8 mouse cellular contexts compared by ENCODE assay signal in genomic region chr9:44879694-44880271, GRCm38 (mm10). TPM values are rescaled to one million over a fixed set of nuclear protein-coding genes. Genes with fewer than 3 reads are reported as not detected.
DNase-seq lines count a peak whose midpoint lies in the region; ATAC-seq and TF ChIP-seq lines count a peak whose summit lies in the region.

No protein-coding gene starts in this region.

- no peaks in the 10 kb centered on the region for H3K9me3 ChIP-seq in CH12.LX (replicated peaks; ENCODE audit: low read length)
- no peaks in the 10 kb centered on the region for H3K9me3 ChIP-seq in embryonic facial prominence, embryonic 10.5 days
- no peaks in the 10 kb centered on the region for H3K9me3 ChIP-seq in hindbrain, embryonic 13.5 days
- H3K9me3 ChIP-seq in stomach, embryonic 16.5 days (replicated peaks; ENCODE audit: control insufficient read depth, low read length): no peaks in the 10 kb centered on the region

- peak overlapping the region; percentile 92 to 95 (median 94) for H3K4me3 ChIP-seq in CH12.LX (replicated peaks in 1 of 3; ENCODE audit: low read depth in 2 of 3, low read length in 2 of 3, poor library complexity in 1 of 3)
- peak overlapping the region; percentile 82 for H3K4me3 ChIP-seq in embryonic facial prominence, embryonic 10.5 days
- H3K4me3 ChIP-seq in hindbrain, embryonic 13.5 days: peak overlapping the region; percentile 97
- H3K4me3 ChIP-seq in stomach, embryonic 16.5 days (replicated peaks; ENCODE audit: low read length): peak overlapping the region; percentile 94

- WGBS in embryonic facial prominence, embryonic 10.5 days: 2% methylated on average over 13 of the region's 13 CpGs
- WGBS in hindbrain, embryonic 13.5 days: under 1% methylated on average over 13 of the region's 13 CpGs
- WGBS in stomach, embryonic 16.5 days: 2% methylated on average over 13 of the region's 13 CpGs

- no peak for TF ChIP-seq EP300 in CH12.LX (IDR thresholded peaks at IDR 0.05; ENCODE audit: low read length)

- peaks cover 11 to 49% of the 10 kb centered on the region in 2 experiments for H3K4me1 ChIP-seq in CH12.LX (ENCODE audit: control insufficient read depth in 1 of 2, insufficient read depth in 2 of 2)
- H3K4me1 ChIP-seq in embryonic facial prominence, embryonic 10.5 days: peaks cover 59% of the 10 kb centered on the region
- peaks cover 59% of the 10 kb centered on the region for H3K4me1 ChIP-seq in hindbrain, embryonic 13.5 days (replicated peaks)
- H3K4me1 ChIP-seq in stomach, embryonic 16.5 days (ENCODE audit: control insufficient read depth, insufficient read depth, low read length): peaks cover 39% of the 10 kb centered on the region

- TF ChIP-seq POLR2A in CH12.LX (IDR thresholded peaks at IDR 0.05; ENCODE audit: low read depth, low read length): no peak; the same call in 1 of the 2 replicates

- ATAC-seq in hindbrain, embryonic 13.5 days (ENCODE audit: low FRiP score): no peak
- ATAC-seq in stomach, embryonic 16.5 days (ENCODE audit: insufficient read depth, low FRiP score): no peak

- peak overlapping the region; percentile 87 for H3K9ac ChIP-seq in CH12.LX (ENCODE audit: insufficient read depth, low read depth)
- H3K9ac ChIP-seq in hindbrain, embryonic 13.5 days: peak overlapping the region; percentile 99
- H3K9ac ChIP-seq in stomach, embryonic 16.5 days (ENCODE audit: low read length): peak overlapping the region; percentile 96

- in situ Hi-C loops in CH12.LX (cut with MboI; ENCODE audit: low pct_ligation_motif_present, low pct_unique_long_range_greater_than_20kb, low sequenced_read_pairs): no loop called here

- TF ChIP-seq CTCF in CH12.LX (conservative IDR thresholded peaks at IDR 0.05 in 1 of 2, IDR thresholded peaks at IDR 0.05 in 1 of 2; ENCODE audit: low read depth in 2 of 2, low read length in 2 of 2): no peak

- peak; percentile 18 for DNase-seq in gastrocnemius, postnatal 10 days
- no peak for DNase-seq in gastrocnemius, adult 8-10 months (ENCODE audit: low spot score in 2 of 2)
- no peak for DNase-seq in CH12.LX (ENCODE audit: extremely low read depth)
- peak; percentile 23 for DNase-seq in embryonic facial prominence, embryonic 10.5 days (ENCODE audit: low spot score)
- peak; percentile 45 for DNase-seq in lung, postnatal 10 days
- no peak for DNase-seq in ovary, postnatal 36 days (ENCODE audit: low spot score)

- H3K4me2 ChIP-seq in CH12.LX (ENCODE audit: insufficient read depth, low read depth, poor library complexity, severe bottlenecking): peak overlapping the region; percentile 97
- peak overlapping the region; percentile 98 for H3K4me2 ChIP-seq in hindbrain, embryonic 13.5 days
- peak overlapping the region; percentile 89 for H3K4me2 ChIP-seq in stomach, embryonic 16.5 days (ENCODE audit: low read depth, low read length)

- peak overlapping the region; percentile 86 for H3K27ac ChIP-seq in CH12.LX (ENCODE audit: insufficient read depth, low read depth)
- H3K27ac ChIP-seq in embryonic facial prominence, embryonic 10.5 days (replicated peaks): peak overlapping the region; percentile 97
- peak overlapping the region; percentile 100 for H3K27ac ChIP-seq in hindbrain, embryonic 13.5 days
- peak overlapping the region; percentile 58 for H3K27ac ChIP-seq in stomach, embryonic 16.5 days (ENCODE audit: low read length)

- no peaks in the 10 kb centered on the region for H3K27me3 ChIP-seq in CH12.LX (replicated peaks)
- no peaks in the 10 kb centered on the region for H3K27me3 ChIP-seq in embryonic facial prominence, embryonic 10.5 days (replicated peaks; ENCODE audit: low read depth, poor library complexity, severe bottlenecking)
- no peaks in the 10 kb centered on the region for H3K27me3 ChIP-seq in hindbrain, embryonic 13.5 days
- no peaks in the 10 kb centered on the region for H3K27me3 ChIP-seq in stomach, embryonic 16.5 days (ENCODE audit: control insufficient read depth, insufficient read depth, low read length)

- dilution Hi-C loops in CH12.LX (cut with MboI; ENCODE audit: extremely low pct_ligation_motif_present, extremely low pct_unique_long_range_greater_than_20kb, low sequenced_read_pairs): no loop called here

- peaks cover 0 to 26% of the 10 kb centered on the region in 2 experiments for H3K36me3 ChIP-seq in CH12.LX (replicated peaks in 1 of 2; ENCODE audit: control insufficient read depth in 1 of 2, insufficient read depth in 1 of 2, low read length in 1 of 2)
- peaks cover 22% of the 10 kb centered on the region for H3K36me3 ChIP-seq in embryonic facial prominence, embryonic 10.5 days (replicated peaks)
- H3K36me3 ChIP-seq in hindbrain, embryonic 13.5 days: 0 out of 2 replicates have a peak, but pooled peaks cover 4% of the 10 kb centered on the region
- no peaks in the 10 kb centered on the region for H3K36me3 ChIP-seq in stomach, embryonic 16.5 days (ENCODE audit: control insufficient read depth, insufficient read depth, low read length)

- no peak for TF ChIP-seq RAD21 in CH12.LX (IDR thresholded peaks at IDR 0.05; ENCODE audit: low read depth, low read length)

- peaks cover 60% of the 10 kb centered on the region for H3K79me2 ChIP-seq in CH12.LX (replicated peaks; ENCODE audit: control insufficient read depth, extremely low read depth, insufficient read depth, poor library complexity, severe bottlenecking)

TF ChIP-seq in CH12.LX, 34 proteins besides CTCF, POLR2A, EP300 and RAD21 (continues in another document):
- TF ChIP-seq E2F4 (IDR thresholded peaks at IDR 0.05; ENCODE audit: insufficient replicate concordance, low read depth, low read length): no peak
- TF ChIP-seq MYC (IDR thresholded peaks at IDR 0.05; ENCODE audit: low read depth, low read length): no peak
- no peak for TF ChIP-seq PAX5 (IDR thresholded peaks at IDR 0.05; ENCODE audit: low read length)
- no peak for TF ChIP-seq SMC3 (IDR thresholded peaks at IDR 0.05; ENCODE audit: low read depth, low read length)
- TF ChIP-seq ETS1 (conservative IDR thresholded peaks at IDR 0.05; ENCODE audit: low read depth, low read length): 0 out of 2 replicates have a peak, but pooled peaks have one; percentile 15
- no peak for TF ChIP-seq USF2 (conservative IDR thresholded peaks at IDR 0.05; ENCODE audit: low read depth, low read length)
- TF ChIP-seq UBTF (IDR thresholded peaks at IDR 0.05; ENCODE audit: low read depth, low read length): no peak
- TF ChIP-seq ELF1 (IDR thresholded peaks at IDR 0.05; ENCODE audit: low read depth, low read length): no peak
- no peak for TF ChIP-seq JUND (conservative IDR thresholded peaks at IDR 0.05; ENCODE audit: low read depth, low read length)
- TF ChIP-seq USF1 (IDR thresholded peaks at IDR 0.05; ENCODE audit: low read depth, low read length): no peak
- TF ChIP-seq ZC3H11A (IDR thresholded peaks at IDR 0.05; ENCODE audit: low read depth, low read length): no peak
- TF ChIP-seq MAFK (IDR thresholded peaks at IDR 0.05; ENCODE audit: insufficient replicate concordance, low read length): no peak
- no peak for TF ChIP-seq MEF2A (IDR thresholded peaks at IDR 0.05; ENCODE audit: borderline replicate concordance, low read depth, low read length)
- TF ChIP-seq MAZ (IDR thresholded peaks at IDR 0.05; ENCODE audit: low read depth, low read length): 0 out of 2 replicates have a peak, but pooled peaks have one; percentile 52
- TF ChIP-seq MXI1 (IDR thresholded peaks at IDR 0.05; ENCODE audit: low read depth, low read length): peak; percentile 37
- TF ChIP-seq RCOR1 (conservative IDR thresholded peaks at IDR 0.05; ENCODE audit: low read depth, low read length): no peak
- TF ChIP-seq MAX (IDR thresholded peaks at IDR 0.05; ENCODE audit: low read length): no peak
- no peak for TF ChIP-seq ZNF384 (IDR thresholded peaks at IDR 0.05; ENCODE audit: low read depth, low read length)
- peak; percentile 69 for TF ChIP-seq SIN3A (IDR thresholded peaks at IDR 0.05; ENCODE audit: low read length)
- TF ChIP-seq GABPA (IDR thresholded peaks at IDR 0.05; ENCODE audit: insufficient replicate concordance, low read depth, low read length): no peak
- TF ChIP-seq NRF1 (IDR thresholded peaks at IDR 0.05; ENCODE audit: low read depth, low read length): no peak
- TF ChIP-seq ZMIZ1 (IDR thresholded peaks at IDR 0.05; ENCODE audit: low read depth, low read length): no peak
- peak; percentile 85 for TF ChIP-seq CHD1 (IDR thresholded peaks at IDR 0.05; ENCODE audit: low read depth, low read length)
- TF ChIP-seq CHD2 (IDR thresholded peaks at IDR 0.05; ENCODE audit: low read length): no peak
- TF ChIP-seq TCF12 (IDR thresholded peaks at IDR 0.05; ENCODE audit: low read depth, low read length): no peak
- TF ChIP-seq IRF4 (IDR thresholded peaks at IDR 0.05; ENCODE audit: low read depth, low read length): 0 out of 2 replicates have a peak, but pooled peaks have one; percentile 16
- TF ChIP-seq POLR2AphosphoS2 (IDR thresholded peaks at IDR 0.05; ENCODE audit: low read depth, low read length): no peak
- no peak for TF ChIP-seq JUN (IDR thresholded peaks at IDR 0.05; ENCODE audit: insufficient read depth, low read depth, low read length)
- TF ChIP-seq KAT2A (IDR thresholded peaks at IDR 0.05; ENCODE audit: insufficient replicate concordance, low read length): no peak
- no peak for TF ChIP-seq TBP (conservative IDR thresholded peaks at IDR 0.05; ENCODE audit: low read depth, low read length)

RNA-seq across cellular contexts. Expression of gene Kmt2a, which starts 1.3 kb away (rescaled TPM):
- 10 to 100 TPM; 15.1 to 21.3 TPM for total RNA-seq in gastrocnemius, postnatal 10 days (2021)
- 10 to 100 TPM; 14.0 to 22.4 (median 18.0) TPM for total RNA-seq in gastrocnemius, adult 8-10 months (2022)
- total RNA-seq in CH12.LX (2012; rRNA removed) (7.2 and 7.3 TPM in 2 replicates), CH12.LX (2014; rRNA removed) (2.2 and 2.5 TPM in 2 replicates)
- 13.4 and 21.3 TPM in 2 replicates for polyA plus RNA-seq in CH12.LX (2012; ENCODE audit: insufficient read length, low read depth)
- 14.1 and 14.9 TPM in 2 replicates for polyA plus RNA-seq in embryonic facial prominence, embryonic 10.5 days (2016; fragmentation: Nextera tagmentation; extraction: Ambion mirVana)
- polyA plus RNA-seq in hindbrain, embryonic 13.5 days (2015; fragmentation: Nextera tagmentation; extraction: Ambion mirVana): 15.8 and 20.6 TPM in 2 replicates
- polyA plus RNA-seq in stomach, embryonic 16.5 days (2015; fragmentation: Nextera tagmentation; extraction: Ambion mirVana): 7.1 and 8.8 TPM in 2 replicates

RNA-seq across cellular contexts. Expression of gene Atp5l, which starts 40.8 kb away (rescaled TPM):
- 100 to 1,000 TPM; 647 to 794 TPM for total RNA-seq in gastrocnemius, postnatal 10 days (2021)
- 100 to 1,000 TPM; 642 to 789 (median 713) TPM for total RNA-seq in gastrocnemius, adult 8-10 months (2022)
- total RNA-seq in CH12.LX (2012; rRNA removed): 490 and 550 TPM in 2 replicates
- 689 and 720 TPM in 2 replicates for total RNA-seq in CH12.LX (2014; rRNA removed)
- 277 and 311 TPM in 2 replicates for polyA plus RNA-seq in CH12.LX (2012; ENCODE audit: insufficient read length, low read depth)
- polyA plus RNA-seq in embryonic facial prominence, embryonic 10.5 days (2016; fragmentation: Nextera tagmentation; extraction: Ambion mirVana): 499 and 516 TPM in 2 replicates
- 795 and 863 TPM in 2 replicates for polyA plus RNA-seq in hindbrain, embryonic 13.5 days (2015; fragmentation: Nextera tagmentation; extraction: Ambion mirVana)
- polyA plus RNA-seq in stomach, embryonic 16.5 days (2015; fragmentation: Nextera tagmentation; extraction: Ambion mirVana): 660 and 783 TPM in 2 replicates

Comparison
In these comparisons a context has a peak if more than half of its experiments do, and no peak if none do; other contexts are left out.
1. DNase-seq: peak in gastrocnemius, postnatal 10 days (single experiment), embryonic facial prominence, embryonic 10.5 days (single experiment) and lung, postnatal 10 days (single experiment); none in gastrocnemius, adult 8-10 months (0 of 2), CH12.LX (single experiment) and ovary, postnatal 36 days (single experiment).
2. Peak in every context shown above with its lines, with median percentiles within 50 percentile points of each other: H3K27ac ChIP-seq, H3K4me2 ChIP-seq, H3K4me3 ChIP-seq and H3K9ac ChIP-seq.